In genomic region chr10:78296980-78297379, GRCm38 (mm10) we compare ENCODE assay signal across 11 mouse cellular contexts. TPM values are rescaled to one million over a fixed set of nuclear protein-coding genes. Genes with fewer than 3 reads are reported as not detected.
DNase-seq lines count a peak whose midpoint lies in the region; ATAC-seq and TF ChIP-seq lines count a peak whose summit lies in the region.
"Had no signal": no experiment of that assay in that cellular context is flagged by ENCODE, and none has a peak within 500 bp of the region (broad histone marks: within the 10 kb centered on the region; RNA-seq: fewer than 3 reads in every experiment).

No protein-coding gene starts in this region.

- H3K9me3 ChIP-seq in limb, embryonic 13.5 days, result no peaks in the 10 kb centered on the region
- H3K9me3 ChIP-seq in limb, embryonic 10.5 days (replicated peaks), result no peaks in the 10 kb centered on the region
- H3K9me3 ChIP-seq: forebrain, embryonic 10.5 days; liver, embryonic 15.5 days had no signal

- intact Hi-C loops in gastrocnemius, adult 2 months (cut with DNase I), result no loop called here
- intact Hi-C loops in gastrocnemius, postnatal 14 days (cut with DNase I; ENCODE audit: low total_unique reads), result no loop called here

- 0 out of 2 replicates have a peak, but pooled peaks cover 3% of the 10 kb centered on the region for H3K36me3 ChIP-seq in limb, embryonic 13.5 days
- H3K36me3 ChIP-seq in limb, embryonic 10.5 days, result no peaks in the 10 kb centered on the region
- H3K36me3 ChIP-seq: liver, embryonic 15.5 days had no signal

- TF ChIP-seq CTCF in gastrocnemius, adult 2 months (IDR thresholded peaks at IDR 0.05), result no peak

- 0 out of 2 replicates have a peak overlapping the region, but pooled peaks have one; percentile 39 for H3K9ac ChIP-seq in limb, embryonic 13.5 days
- H3K9ac ChIP-seq: liver, embryonic 15.5 days had no signal

- H3K4me3 ChIP-seq in gastrocnemius, adult 2 months, result peak overlapping the region; percentile 70
- no peak overlapping the region for H3K4me3 ChIP-seq in limb, embryonic 13.5 days
- no peak overlapping the region for H3K4me3 ChIP-seq in limb, embryonic 10.5 days
- peak overlapping the region; percentile 71 for H3K4me3 ChIP-seq in brown adipose tissue, adult 24 weeks (ENCODE audit: insufficient read depth, low read depth, low read length)
- H3K4me3 ChIP-seq: forebrain, embryonic 10.5 days; liver, embryonic 15.5 days had no signal

- no peak for ATAC-seq in limb, embryonic 13.5 days (ENCODE audit: low FRiP score, low read depth)

- peaks cover 31% of the 10 kb centered on the region for H3K4me1 ChIP-seq in limb, embryonic 13.5 days
- H3K4me1 ChIP-seq in limb, embryonic 10.5 days, result peaks cover 49% of the 10 kb centered on the region
- peaks cover 24% of the 10 kb centered on the region for H3K4me1 ChIP-seq in brown adipose tissue, adult 24 weeks (ENCODE audit: control insufficient read depth, insufficient read depth, insufficient read length, low read length)

- H3K27me3 ChIP-seq in limb, embryonic 13.5 days, result no peaks in the 10 kb centered on the region
- H3K27me3 ChIP-seq in limb, embryonic 10.5 days (ENCODE audit: low read depth, poor library complexity, severe bottlenecking), result no peaks in the 10 kb centered on the region
- H3K27me3 ChIP-seq: liver, embryonic 15.5 days had no signal

- WGBS in limb, embryonic 13.5 days, result 81% methylated on average over 4 of the region's 4 CpGs
- WGBS in limb, embryonic 10.5 days, result 80% methylated on average over 4 of the region's 4 CpGs

- H3K4me2 ChIP-seq in limb, embryonic 13.5 days (replicated peaks), result no peak overlapping the region

- H3K27ac ChIP-seq in gastrocnemius, adult 2 months, result peak overlapping the region; percentile 92
- H3K27ac ChIP-seq in limb, embryonic 13.5 days, result no peak overlapping the region
- H3K27ac ChIP-seq in limb, embryonic 10.5 days, result no peak overlapping the region
- H3K27ac ChIP-seq in brown adipose tissue, adult 24 weeks (replicated peaks; ENCODE audit: low read depth, low read length), result peak overlapping the region; percentile 98

- no peak for DNase-seq in gastrocnemius, adult 2 months
- no peak for DNase-seq in gastrocnemius, postnatal 14 days
- DNase-seq in limb, embryonic 10.5 days (ENCODE audit: low spot score), result no peak
- DNase-seq in B cell, adult 2 months, result peak; percentile 13 to 16
- DNase-seq in natural killer cell, adult 2 months (ENCODE audit: low spot score in 2 of 2), result no peak
- no peak for DNase-seq in gastrocnemius, postnatal 10 days
- DNase-seq: gastrocnemius, postnatal 25 days had no signal

RNA-seq across cellular contexts. Expression of gene Trappc10, which starts 52.5 kb away (rescaled TPM):
- total RNA-seq in gastrocnemius, adult 2 months (2021), result 10 to 100 TPM; 37.9 to 40.1 TPM
- total RNA-seq in gastrocnemius, postnatal 14 days (2021), result 10 to 100 TPM; 30.3 to 31.7 TPM
- 12.6 and 13.3 TPM in 2 replicates for polyA plus RNA-seq in limb, embryonic 13.5 days (2015; fragmentation: Nextera tagmentation; extraction: Ambion mirVana)
- 10.3 and 13.1 TPM in 2 replicates for polyA plus RNA-seq in limb, embryonic 10.5 days (2016; fragmentation: Nextera tagmentation; extraction: Ambion mirVana)
- 22.4 and 23.1 TPM in 2 replicates for polyA plus RNA-seq in brown adipose tissue, adult 24 weeks (2012; ENCODE audit: insufficient read depth, insufficient read length, missing spikeins)
- total RNA-seq in gastrocnemius, postnatal 10 days (2021), result 10 to 100 TPM; 35.2 to 37.9 TPM

RNA-seq across cellular contexts. Expression of gene Agpat3, which starts 55.3 kb away (rescaled TPM):
- 100 to 1,000 TPM; 108 to 135 TPM for total RNA-seq in gastrocnemius, adult 2 months (2021)
- total RNA-seq in gastrocnemius, postnatal 14 days (2021), result 100 to 1,000 TPM; 160 to 164 TPM
- 52.4 and 54.9 TPM in 2 replicates for polyA plus RNA-seq in limb, embryonic 13.5 days (2015; fragmentation: Nextera tagmentation; extraction: Ambion mirVana)
- polyA plus RNA-seq in limb, embryonic 10.5 days (2016; fragmentation: Nextera tagmentation; extraction: Ambion mirVana), result 38.7 and 38.8 TPM in 2 replicates
- polyA plus RNA-seq in brown adipose tissue, adult 24 weeks (2012; ENCODE audit: insufficient read depth, insufficient read length, missing spikeins), result 311 and 438 TPM in 2 replicates
- 100 to 1,000 TPM; 182 to 191 TPM for total RNA-seq in gastrocnemius, postnatal 10 days (2021)

Comparison
In these comparisons a context has a peak if more than half of its experiments do, and no peak if none do; other contexts are left out.
1. DNase-seq: peak in B cell, adult 2 months (2 of 2); none in gastrocnemius, adult 2 months (single experiment), gastrocnemius, postnatal 14 days (single experiment), limb, embryonic 10.5 days (single experiment), natural killer cell, adult 2 months (0 of 2) and gastrocnemius, postnatal 10 days (single experiment).
2. H3K27ac ChIP-seq: peak in gastrocnemius, adult 2 months (single experiment) and brown adipose tissue, adult 24 weeks (single experiment); none in limb, embryonic 13.5 days (single experiment) and limb, embryonic 10.5 days (single experiment).
3. H3K4me3 ChIP-seq: peak in gastrocnemius, adult 2 months (single experiment) and brown adipose tissue, adult 24 weeks (single experiment); none in limb, embryonic 13.5 days (single experiment) and limb, embryonic 10.5 days (single experiment).